Mouse (Mus musculus) mature B cell (primary cell): ENCODE measurements around the gene Serpina1f.
"Not testable (repeated sequence)": the region's sequence is repeated elsewhere in the genome, so short reads cannot be mapped to it uniquely, and the experiment has no call there.

Experiments
- in situ Hi-C: fragments of 300-500 bp; cut with MboI; formaldehyde crosslinking; loops from 2 replicates; pipeline ENCODE4 v1.14.3; 2019

Serpina1f gene

GRCm38 (mm10) chr12:103662053-103662452 lies 33.3 kb downstream of the Serpina1f start:
- in situ Hi-C loops = not testable (repeated sequence)

- in situ Hi-C loops = no loop called here
These were observed 35.3 kb downstream of the Serpina1f start for GRCm38 (mm10) chr12:103660076-103660475.

GRCm38 (mm10) chr12:103659171-103659570 lies 36.2 kb downstream of the Serpina1f start:
- in situ Hi-C loops = no loop called here

- in situ Hi-C loops = no loop called here
These were observed 37.3 kb downstream of the Serpina1f start for GRCm38 (mm10) chr12:103657991-103658390.

- in situ Hi-C loops = no loop called here
These were observed 38.3 kb downstream of the Serpina1f start, which contains the start of gene Serpina6 for GRCm38 (mm10) chr12:103656848-103657626. TSS of gene Serpina6 (minus strand) at chr12:103657212.

- in situ Hi-C loops = no loop called here
These were observed 39.9 kb downstream of the Serpina1f start for GRCm38 (mm10) chr12:103655123-103656044.

- in situ Hi-C loops = no loop called here
These were observed 41.5 kb downstream of the Serpina1f start for GRCm38 (mm10) chr12:103653836-103654235.

- in situ Hi-C loops = no loop called here
These were observed 49.0 kb downstream of the Serpina1f start for GRCm38 (mm10) chr12:103646314-103646713.

GRCm38 (mm10) chr12:103644601-103645000 lies 50.7 kb downstream of the Serpina1f start:
- in situ Hi-C loops = no loop called here

- in situ Hi-C loops = no loop called here
These were observed 51.5 kb downstream of the Serpina1f start for GRCm38 (mm10) chr12:103643818-103644217.

- in situ Hi-C loops = no loop called here
These were observed 52.0 kb downstream of the Serpina1f start for GRCm38 (mm10) chr12:103643336-103643735.
